Mouse (Mus musculus): ENCODE measurements around the gene Znrd1.

GRCm38 (mm10) chr17:36931130-36931529, 27.2 kb downstream of the Znrd1 start:
- TF ChIP-seq TAL1 (conservative IDR thresholded peaks at IDR 0.05; ENCODE audit: low read depth, low read length) (no peak), CTCF (IDR thresholded peaks at IDR 0.05; ENCODE audit: low read depth, low read length) (no peak)
